Mouse (Mus musculus) lung, embryonic 16.5 days (tissue): ENCODE results near the gene Timmdc1. TPM values are rescaled to one million over a fixed set of nuclear protein-coding genes. Genes with fewer than 3 reads are reported as not detected.

Source experiments
- ATAC-seq: fragments of 200-750 bp; cut with Nextera tagmentation; 2 replicates; pipeline ENCODE4 v1.8.0; 2017; ENCODE audit warnings: low read depth, mild to moderate bottlenecking, moderate library complexity
- H3K27ac ChIP-seq: fragments of 300-500 bp; sonication (generic); 2 replicates; pipeline ENCODE4 v1.5.1; 2014; ENCODE audit warnings: mild to moderate bottlenecking, control low read depth, low read length
- H3K27me3 ChIP-seq: fragments of 300-500 bp; sonication (generic); 2 replicates; pipeline ENCODE4 v1.6.1; 2014; ENCODE audit warnings: low read depth, low read length, mixed read lengths; ENCODE audit not compliant: control insufficient read depth, insufficient read depth
- H3K36me3 ChIP-seq: fragments of 300-500 bp; sonication (generic); 2 replicates; pipeline ENCODE4 v1.6.1; 2014; ENCODE audit warnings: low read length; ENCODE audit not compliant: control insufficient read depth, insufficient read depth
- H3K4me1 ChIP-seq: fragments of 300-500 bp; sonication (generic); replicated peaks from 2 replicates; pipeline ENCODE4 v1.6.1; 2014; ENCODE audit warnings: low read length, mixed read lengths; ENCODE audit not compliant: control insufficient read depth, insufficient read depth
- H3K4me2 ChIP-seq: fragments of 300-500 bp; sonication (generic); 2 replicates; pipeline ENCODE4 v1.6.1; 2014; ENCODE audit warnings: low read depth, low read length, control low read depth
- H3K4me3 ChIP-seq: fragments of 300-500 bp; sonication (generic); 2 replicates; pipeline ENCODE4 v1.5.1; 2014; ENCODE audit warnings: mild to moderate bottlenecking, low read length, control low read depth
- H3K9ac ChIP-seq: fragments of 300-500 bp; sonication (generic); 2 replicates; pipeline ENCODE4 v1.6.1; 2014; ENCODE audit warnings: low read length, control low read depth
- H3K9me3 ChIP-seq: fragments of 300-500 bp; sonication (generic); 2 replicates; pipeline ENCODE4 v1.6.1; 2016; ENCODE audit warnings: low read length; ENCODE audit not compliant: control insufficient read depth
- WGBS: fragments of 180-500 bp; shearing (Covaris S2); extraction: QIAGEN DNeasy Blood & Tissue Kit; methylation state at CpG from one replicate; pipeline ENCODE4 v1.1.7; 2014; 5-methylcytosine and 5-hydroxymethylcytosine counted together
- polyA plus RNA-seq: library from polyadenylated mRNA; unstranded; fragments of >200 nt; fragmentation: Nextera tagmentation; extraction: Ambion mirVana; gene quantifications from 2 replicates; pipeline ENCODE4 v1.2.1, GENCODE M21; 2015

Timmdc1 gene
- polyA plus RNA-seq, 1 experiment from 2014 or later: 27.7 TPM

DNA sequence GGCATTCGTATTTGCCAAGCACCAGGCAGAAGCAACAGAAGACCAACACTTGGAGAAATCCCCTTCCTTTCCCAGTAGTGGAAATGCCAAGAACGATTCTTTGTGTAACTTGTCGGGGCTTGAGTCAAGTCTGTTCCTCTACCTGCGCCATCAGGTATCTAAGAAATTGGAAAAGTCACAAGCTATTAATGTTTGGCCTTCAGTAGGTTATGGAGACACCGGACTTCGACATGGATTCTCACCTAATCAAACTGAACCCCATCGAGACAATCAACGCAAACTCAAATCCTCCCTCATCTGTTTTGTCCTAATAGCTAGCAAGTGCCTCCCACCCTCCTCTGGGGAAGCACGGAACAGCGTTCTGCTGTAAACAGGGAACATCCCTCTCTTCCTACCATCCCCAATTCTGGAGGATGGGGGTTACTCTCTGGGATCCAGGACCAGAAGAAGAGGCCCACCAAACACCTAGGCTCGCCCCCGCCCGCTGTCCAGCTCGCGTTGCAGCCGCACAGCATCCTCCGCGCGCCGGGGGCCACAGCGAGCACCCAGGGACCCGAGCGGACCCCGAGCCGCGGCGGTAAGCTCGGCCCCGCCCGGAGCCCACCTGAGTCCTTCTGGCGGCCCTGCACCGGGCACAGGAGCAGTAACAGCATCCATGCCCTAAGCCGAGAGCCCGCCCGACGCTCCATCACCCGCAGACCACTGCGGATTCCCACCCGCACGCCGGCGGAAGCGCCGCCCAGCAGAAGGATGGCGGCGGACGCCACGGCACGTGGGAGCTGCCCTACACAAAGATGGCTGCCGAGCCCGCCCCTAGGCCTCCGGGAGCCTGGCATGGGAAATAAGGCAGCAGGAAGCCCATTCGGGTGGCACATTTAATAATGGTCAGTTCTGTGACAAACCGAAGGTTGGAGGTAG lies 27.3 kb upstream of the Timmdc1 start, which contains the start of gene Poglut1:
Gene Poglut1, minus strand, starts transcription at position 780 of the 918 bp plus-strand sequence.
- H3K27me3 ChIP-seq: peaks cover 5% of the 10 kb centered on the region; the same call in 1 of the 2 replicates
- peak; percentile 97 for ATAC-seq
- H3K4me3 ChIP-seq: peak within 1 kb of the TSS; percentile 89
- H3K9me3 ChIP-seq: no peaks in the 10 kb centered on the region
- H3K27ac ChIP-seq: no peak within 1 kb of the TSS
- H3K9ac ChIP-seq: peak within 1 kb of the TSS; percentile 86
- H3K4me1 ChIP-seq: peaks cover 8% of the 10 kb centered on the region
- H3K4me2 ChIP-seq: peak within 1 kb of the TSS; percentile 85
- WGBS: 2% methylated on average over 48 of the region's 54 CpGs
- H3K36me3 ChIP-seq: peaks cover 2% of the 10 kb centered on the region; the same call in 1 of the 2 replicates

- peaks cover 3% of the 10 kb centered on the region; the same call in 1 of the 2 replicates for H3K27me3 ChIP-seq
- no peak overlapping the region for H3K4me2 ChIP-seq
- WGBS: 77% methylated on average over 1 of the region's 1 CpGs
These were observed 25.5 kb upstream of the Timmdc1 start for GRCm38 (mm10) chr16:38548000-38548399.

DNA sequence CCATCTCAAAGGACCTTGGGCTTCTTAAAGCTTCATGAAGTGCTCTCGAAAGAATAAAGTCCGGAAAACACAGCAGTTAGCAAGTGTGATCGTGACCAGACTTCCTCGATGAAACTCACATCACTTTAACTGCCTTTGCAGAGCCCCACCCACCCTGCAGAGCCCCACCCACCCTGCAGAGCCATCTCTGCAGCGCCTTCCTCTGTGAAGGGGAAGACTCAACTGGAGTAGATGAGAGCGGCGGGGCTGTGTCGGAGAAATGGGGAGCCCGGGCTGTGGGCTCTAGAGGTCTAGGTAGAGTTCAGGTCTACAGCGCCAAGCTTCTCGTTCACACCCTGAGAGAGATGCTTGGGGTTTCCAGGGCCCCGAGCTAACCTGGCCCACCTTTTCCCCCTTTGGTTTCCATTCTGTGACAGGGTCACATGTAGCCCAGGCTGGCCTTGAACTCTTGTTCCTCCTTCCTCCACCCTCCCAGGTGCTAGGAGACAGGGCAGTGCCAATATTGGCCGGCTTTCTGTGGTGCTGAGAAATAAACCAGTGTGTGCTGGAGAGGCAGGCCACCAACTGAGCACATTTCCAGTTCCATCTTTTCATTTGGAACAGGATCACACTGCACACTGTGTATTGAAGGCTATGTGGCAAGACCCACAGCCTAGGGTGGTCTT lies 16.4 kb upstream of the Timmdc1 start:
- Histone ChIP-seq H3K4me2 (no peak overlapping the region), H3K27ac (no peak overlapping the region), H3K36me3 (peaks cover 11% of the 10 kb centered on the region), H3K4me1 (no peaks in the 10 kb centered on the region), H3K9ac (no peak overlapping the region), H3K27me3 (no peaks in the 10 kb centered on the region), H3K4me3 (no peak overlapping the region), H3K9me3 (no peaks in the 10 kb centered on the region)
- 76% methylated on average over 13 of the region's 13 CpGs for WGBS
- no peak for ATAC-seq

More at GRCm38 (mm10) chr16:38548000-38548399, 25.5 kb upstream of the Timmdc1 start:
- Histone ChIP-seq H3K27ac (no peak overlapping the region), H3K4me3 (no peak overlapping the region), H3K9me3 (no peaks in the 10 kb centered on the region), H3K9ac (no peak overlapping the region), H3K4me1 (peaks cover 8% of the 10 kb centered on the region), H3K36me3 (peaks cover 2% of the 10 kb centered on the region; the same call in 1 of the 2 replicates)
- no peak for ATAC-seq

DNA sequence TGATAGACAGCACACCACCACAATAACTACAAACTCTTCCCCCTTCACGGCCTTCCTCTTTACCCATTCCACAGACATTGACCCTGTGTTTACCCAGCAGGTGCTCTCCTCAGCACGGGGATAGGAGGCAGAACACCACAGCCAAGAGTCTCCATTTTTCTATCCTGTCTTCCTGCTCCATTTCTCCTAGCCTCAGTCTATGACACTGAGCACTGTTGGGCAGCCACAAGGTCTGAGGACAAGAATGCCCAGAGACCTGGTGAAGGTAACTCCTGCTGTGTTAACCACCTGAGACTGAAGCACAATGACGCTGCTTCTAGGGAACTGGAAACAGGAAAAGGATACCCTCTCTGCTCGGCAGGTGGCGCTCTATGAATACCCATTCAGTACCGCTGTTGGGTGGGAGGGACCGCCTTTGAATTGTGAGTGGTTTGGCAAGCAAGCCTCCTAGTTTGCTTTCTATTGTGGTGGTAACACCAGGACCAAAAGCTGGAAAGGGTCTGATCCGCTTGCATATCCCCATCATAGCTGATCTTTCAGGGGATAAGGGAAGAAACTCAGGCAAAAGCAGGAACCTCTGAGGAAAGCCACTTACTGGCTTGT lies 14.2 kb upstream of the Timmdc1 start:
- Histone ChIP-seq H3K4me2 (no peak overlapping the region), H3K27me3 (no peaks in the 10 kb centered on the region), H3K27ac (no peak overlapping the region), H3K4me1 (no peaks in the 10 kb centered on the region), H3K4me3 (no peak overlapping the region), H3K36me3 (peaks cover 6% of the 10 kb centered on the region), H3K9me3 (no peaks in the 10 kb centered on the region), H3K9ac (no peak overlapping the region)
- ATAC-seq: peak; percentile 59
- 39% methylated on average over 8 of the region's 8 CpGs for WGBS

GRCm38 (mm10) chr16:38526264-38526663 lies 3.8 kb upstream of the Timmdc1 start:
- WGBS: 80% methylated on average over 6 of the region's 6 CpGs
- no peak for ATAC-seq
- peaks cover 34% of the 10 kb centered on the region for H3K36me3 ChIP-seq

DNA sequence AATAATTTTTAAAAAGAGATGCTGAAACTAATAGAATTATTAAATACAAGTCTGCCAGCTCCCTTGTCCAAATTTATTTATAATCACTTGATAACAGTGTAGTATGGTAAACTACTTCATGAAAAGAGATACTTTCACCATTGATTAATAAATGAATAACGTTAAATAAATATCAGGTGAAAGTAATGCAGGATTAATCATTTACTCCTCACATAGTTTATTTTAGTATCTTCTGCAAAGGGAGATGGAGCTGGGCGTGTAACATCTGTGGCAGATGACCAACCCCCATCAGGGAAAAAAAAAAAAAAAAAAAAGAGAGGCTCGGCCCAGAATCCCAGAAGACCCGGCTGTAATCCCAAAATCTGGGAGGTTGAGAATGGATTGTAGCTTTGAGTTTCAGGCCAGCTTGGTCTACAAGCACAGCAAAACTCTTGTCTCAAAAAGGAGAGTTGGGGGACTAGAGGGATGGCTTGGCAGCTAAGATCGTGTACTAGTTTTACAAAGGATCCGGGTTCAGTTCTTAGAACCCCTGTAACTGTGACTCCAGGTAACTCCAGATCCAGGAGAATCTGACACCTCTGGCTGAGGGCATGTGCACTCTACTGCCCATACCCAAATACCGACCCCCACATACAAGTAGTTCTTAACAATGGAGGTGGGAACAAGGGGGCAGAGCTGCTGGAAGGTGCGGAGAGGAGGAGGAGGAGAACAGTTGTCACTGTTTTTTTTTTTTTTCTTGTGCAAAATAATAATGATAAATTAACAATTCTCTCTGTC lies 1.1 kb downstream of the Timmdc1 start:
- H3K9ac ChIP-seq: peak overlapping the region; percentile 96
- H3K4me1 ChIP-seq: peaks cover 11% of the 10 kb centered on the region
- H3K4me3 ChIP-seq: peak overlapping the region; percentile 98
- 20% methylated on average over 8 of the region's 8 CpGs for WGBS
- peak overlapping the region; percentile 68 for H3K4me2 ChIP-seq
- H3K27me3 ChIP-seq: no peaks in the 10 kb centered on the region
- no peak for ATAC-seq
- no peaks in the 10 kb centered on the region for H3K9me3 ChIP-seq
- H3K36me3 ChIP-seq: peaks cover 19% of the 10 kb centered on the region
- H3K27ac ChIP-seq: no peak overlapping the region

More at GRCm38 (mm10) chr16:38526264-38526663, 3.8 kb upstream of the Timmdc1 start:
- H3K4me2 ChIP-seq: no peak overlapping the region
- H3K9ac ChIP-seq: no peak overlapping the region
- H3K4me3 ChIP-seq: no peak overlapping the region
- peaks cover 11% of the 10 kb centered on the region for H3K4me1 ChIP-seq
- H3K9me3 ChIP-seq: no peaks in the 10 kb centered on the region
- no peaks in the 10 kb centered on the region for H3K27me3 ChIP-seq
- H3K27ac ChIP-seq: no peak overlapping the region

DNA sequence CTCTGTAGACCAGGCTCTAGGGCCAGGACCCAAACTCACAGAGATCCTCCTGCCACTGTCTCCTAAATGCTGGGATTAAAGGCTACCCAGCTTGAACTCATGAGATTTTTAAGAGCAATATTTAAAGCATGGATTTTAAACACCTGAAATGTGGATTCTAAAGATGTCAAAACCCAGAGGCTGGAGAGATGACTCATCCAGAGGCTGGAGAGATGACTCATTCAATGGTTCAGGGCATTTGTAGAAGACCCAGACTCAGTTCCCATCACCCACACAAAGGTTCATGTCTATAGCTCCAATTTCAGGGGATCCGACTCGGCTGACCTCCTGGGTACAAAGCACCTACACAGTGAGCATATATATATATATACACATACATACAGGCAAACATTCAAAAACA lies 3.3 kb downstream of the Timmdc1 start:
- no peak overlapping the region for H3K9ac ChIP-seq
- H3K27me3 ChIP-seq: no peaks in the 10 kb centered on the region
- peaks cover 10% of the 10 kb centered on the region for H3K36me3 ChIP-seq
- H3K4me2 ChIP-seq: no peak overlapping the region
- no peak overlapping the region for H3K4me3 ChIP-seq
- H3K4me1 ChIP-seq: peaks cover 11% of the 10 kb centered on the region
- H3K9me3 ChIP-seq: no peaks in the 10 kb centered on the region
- no peak for ATAC-seq
- WGBS: 95% methylated on average over 2 of the region's 2 CpGs
- no peak overlapping the region for H3K27ac ChIP-seq

DNA sequence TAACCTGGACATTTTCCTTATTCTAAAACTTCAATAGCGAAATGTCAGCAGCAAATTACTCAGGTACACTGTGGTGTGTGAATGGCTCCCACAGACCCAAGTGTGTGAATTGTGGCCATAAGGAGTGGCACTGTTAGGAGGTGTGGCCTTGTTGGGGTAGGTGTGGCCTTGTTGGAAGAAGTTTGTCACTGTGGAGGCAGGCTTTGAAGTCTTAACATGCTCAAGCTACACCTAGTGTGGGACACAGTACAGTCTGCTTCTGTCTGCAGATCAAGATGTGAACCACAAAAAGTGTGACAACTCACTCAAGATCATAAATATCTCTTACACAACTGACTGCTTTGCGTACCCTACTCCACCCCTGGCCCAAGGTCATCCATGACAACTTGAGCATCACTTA lies 11.6 kb downstream of the Timmdc1 start:
- Histone ChIP-seq H3K4me2 (no peak overlapping the region), H3K9me3 (no peaks in the 10 kb centered on the region), H3K27me3 (no peaks in the 10 kb centered on the region), H3K9ac (no peak overlapping the region), H3K27ac (no peak overlapping the region), H3K36me3 (peaks cover 18% of the 10 kb centered on the region; the same call in 1 of the 2 replicates), H3K4me1 (no peaks in the 10 kb centered on the region), H3K4me3 (no peak overlapping the region)
- no peak for ATAC-seq
- 89% methylated on average over 2 of the region's 2 CpGs for whole genome bisulfite sequencing
